ENCODE assay signal across 36 mouse cellular contexts in the genomic region with DNA sequence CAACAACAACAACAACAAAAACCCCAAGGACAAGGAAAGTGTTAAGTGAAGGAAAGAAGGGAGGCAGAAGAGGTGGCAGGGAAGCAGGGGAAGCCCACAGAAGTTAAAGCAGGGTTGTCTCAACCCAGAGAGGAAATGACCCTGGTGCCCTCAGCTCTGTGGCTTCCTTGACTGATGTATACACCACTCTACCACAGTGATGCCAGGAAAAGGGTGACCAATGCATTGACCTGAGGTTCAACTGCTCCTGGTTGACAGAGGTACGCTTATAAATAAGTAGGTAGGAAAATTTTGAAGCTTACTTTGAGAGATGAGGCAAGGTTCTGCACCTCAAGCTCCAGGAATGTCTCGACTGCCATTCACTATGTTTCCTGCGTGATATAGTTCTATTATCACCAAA. TPM values are rescaled to one million over a fixed set of nuclear protein-coding genes. Genes with fewer than 3 reads are reported as not detected.
DNase-seq lines count a peak whose midpoint lies in the region; ATAC-seq and TF ChIP-seq lines count a peak whose summit lies in the region.
"Had no signal": no experiment of that assay in that cellular context is flagged by ENCODE, and none has a peak within 500 bp of the region (broad histone marks: within the 10 kb centered on the region; RNA-seq: fewer than 3 reads in every experiment).

No protein-coding gene starts in this region.

- peak overlapping the region; percentile 95 for H3K27ac ChIP-seq in CH12.LX (ENCODE audit: insufficient read depth, low read depth)
- no peak overlapping the region for H3K27ac ChIP-seq in midbrain, embryonic 15.5 days
- H3K27ac ChIP-seq in forebrain, embryonic 15.5 days (replicated peaks), result no peak overlapping the region
- H3K27ac ChIP-seq: embryonic facial prominence, embryonic 10.5 days; embryonic facial prominence, embryonic 15.5 days; forebrain, embryonic 12.5 days; heart, adult 2 months; hindbrain, embryonic 10.5 days; kidney, embryonic 15.5 days; liver, embryonic 13.5 days; neural tube, embryonic 12.5 days; stomach, postnatal 0 days had no signal

- peaks cover 45% of the 10 kb centered on the region for H3K79me2 ChIP-seq in CH12.LX (replicated peaks; ENCODE audit: control insufficient read depth, extremely low read depth, insufficient read depth, poor library complexity, severe bottlenecking)

- 93% methylated on average over 3 of the region's 3 CpGs for WGBS in midbrain, embryonic 15.5 days
- 85% methylated on average over 3 of the region's 3 CpGs for WGBS in forebrain, embryonic 15.5 days

- TF ChIP-seq EP300 in CH12.LX (IDR thresholded peaks at IDR 0.05; ENCODE audit: low read length), result no peak

- H3K36me3 ChIP-seq in CH12.LX (replicated peaks in 1 of 2; ENCODE audit: control insufficient read depth in 1 of 2, insufficient read depth in 1 of 2, low read length in 1 of 2), result peaks cover 8 to 23% of the 10 kb centered on the region in 2 experiments
- H3K36me3 ChIP-seq in midbrain, embryonic 15.5 days (replicated peaks), result no peaks in the 10 kb centered on the region
- H3K36me3 ChIP-seq in forebrain, embryonic 15.5 days, result no peaks in the 10 kb centered on the region
- H3K36me3 ChIP-seq: embryonic facial prominence, embryonic 10.5 days; embryonic facial prominence, embryonic 15.5 days; forebrain, embryonic 12.5 days; heart, embryonic 12.5 days; hindbrain, embryonic 10.5 days; kidney, embryonic 15.5 days; liver, embryonic 13.5 days; neural tube, embryonic 12.5 days had no signal

- no peak for TF ChIP-seq CTCF in CH12.LX (conservative IDR thresholded peaks at IDR 0.05 in 1 of 2, IDR thresholded peaks at IDR 0.05 in 1 of 2; ENCODE audit: low read depth in 2 of 2, low read length in 2 of 2)

- intact Hi-C loops in heart, postnatal 25 days (cut with DNase I), result no loop called here

- peak; percentile 58 to 71 for ATAC-seq in hematopoietic stem cell, adult 5-6 weeks (replicated peaks in 1 of 2; ENCODE audit: insufficient read depth in 1 of 2, low FRiP score in 2 of 2, low TSS enrichment in 1 of 2, low read depth in 1 of 2, poor library complexity in 2 of 2, severe bottlenecking in 2 of 2)
- ATAC-seq in midbrain, embryonic 15.5 days (replicated peaks), result no peak
- no peak for ATAC-seq in forebrain, embryonic 15.5 days (replicated peaks)
- no peak for ATAC-seq in monocyte, adult 5-6 weeks (replicated peaks; ENCODE audit: insufficient number of reproducible peaks, low FRiP score, low TSS enrichment, poor library complexity, severe bottlenecking)
- ATAC-seq: lung, postnatal 0 days had no signal

- in situ Hi-C loops in CH12.LX (cut with MboI; ENCODE audit: low pct_ligation_motif_present, low pct_unique_long_range_greater_than_20kb, low sequenced_read_pairs), result no loop called here

- H3K27me3 ChIP-seq in CH12.LX (replicated peaks), result no peaks in the 10 kb centered on the region
- H3K27me3 ChIP-seq in midbrain, embryonic 15.5 days (replicated peaks), result no peaks in the 10 kb centered on the region
- no peaks in the 10 kb centered on the region for H3K27me3 ChIP-seq in forebrain, embryonic 15.5 days
- H3K27me3 ChIP-seq: embryonic facial prominence, embryonic 15.5 days; forebrain, embryonic 12.5 days; heart, embryonic 12.5 days; kidney, embryonic 15.5 days; liver, embryonic 13.5 days; neural tube, embryonic 12.5 days had no signal

- DNase-seq in CD4-positive helper T cell, adult 2 months (ENCODE audit: low read depth, low spot score), result peak; percentile 81
- DNase-seq in CH12.LX (ENCODE audit: extremely low read depth), result no peak
- peak; percentile 52 for DNase-seq in naive thymus-derived CD4-positive, alpha-beta T cell, adult 2 months (ENCODE audit: low read depth)
- DNase-seq in heart, postnatal 25 days (ENCODE audit: low spot score), result no peak
- DNase-seq: adrenal gland, adult 2 months; adrenal gland, postnatal 36 days; B cell, adult 2 months; cerebellum, adult 2 months; cerebellum, postnatal 14 days; gastrocnemius, postnatal 36 days; heart, adult 2 months; kidney, adult 11 months; kidney, postnatal 25 days; left cerebral cortex, postnatal 4 days; liver, embryonic 13.5 days; lung, adult 18-20 months; lung, postnatal 4 days; midbrain, embryonic 14.5 days; right cerebral cortex, adult 18-20 months had no signal

- peak overlapping the region; percentile 100 for H3K9ac ChIP-seq in CH12.LX (ENCODE audit: insufficient read depth, low read depth)
- no peak overlapping the region for H3K9ac ChIP-seq in midbrain, embryonic 15.5 days
- no peak overlapping the region for H3K9ac ChIP-seq in forebrain, embryonic 15.5 days (replicated peaks)
- H3K9ac ChIP-seq: embryonic facial prominence, embryonic 15.5 days; forebrain, embryonic 12.5 days; heart, embryonic 12.5 days; kidney, embryonic 15.5 days; liver, embryonic 13.5 days; neural tube, embryonic 12.5 days had no signal

- TF ChIP-seq RAD21 in CH12.LX (IDR thresholded peaks at IDR 0.05; ENCODE audit: low read depth, low read length), result no peak

- H3K4me1 ChIP-seq in CH12.LX (ENCODE audit: control insufficient read depth in 1 of 2, insufficient read depth in 2 of 2), result peaks cover 28 to 82% of the 10 kb centered on the region in 2 experiments
- H3K4me1 ChIP-seq in midbrain, embryonic 15.5 days, result no peaks in the 10 kb centered on the region
- H3K4me1 ChIP-seq in forebrain, embryonic 15.5 days, result no peaks in the 10 kb centered on the region
- H3K4me1 ChIP-seq: forebrain, embryonic 12.5 days; hindbrain, embryonic 10.5 days; kidney, embryonic 15.5 days; liver, embryonic 13.5 days; neural tube, embryonic 12.5 days had no signal

- peak overlapping the region in 2 of 3 experiments; percentile 57 to 85 for H3K4me3 ChIP-seq in CH12.LX (replicated peaks in 1 of 3; ENCODE audit: low read depth in 2 of 3, low read length in 2 of 3, poor library complexity in 1 of 3)
- no peak overlapping the region for H3K4me3 ChIP-seq in midbrain, embryonic 15.5 days
- H3K4me3 ChIP-seq in forebrain, embryonic 15.5 days, result no peak overlapping the region
- H3K4me3 ChIP-seq: embryonic facial prominence, embryonic 10.5 days; embryonic facial prominence, embryonic 15.5 days; forebrain, embryonic 12.5 days; heart, adult 2 months; heart, embryonic 12.5 days; hindbrain, embryonic 10.5 days; kidney, embryonic 15.5 days; liver, embryonic 13.5 days; neural tube, embryonic 12.5 days had no signal

- dilution Hi-C loops in CH12.LX (cut with MboI; ENCODE audit: extremely low pct_ligation_motif_present, extremely low pct_unique_long_range_greater_than_20kb, low sequenced_read_pairs), result no loop called here

- H3K4me2 ChIP-seq in CH12.LX (ENCODE audit: insufficient read depth, low read depth, poor library complexity, severe bottlenecking), result peak overlapping the region; percentile 70
- H3K4me2 ChIP-seq in midbrain, embryonic 15.5 days, result no peak overlapping the region
- no peak overlapping the region for H3K4me2 ChIP-seq in forebrain, embryonic 15.5 days (replicated peaks)
- H3K4me2 ChIP-seq: embryonic facial prominence, embryonic 15.5 days; forebrain, embryonic 12.5 days; heart, embryonic 12.5 days; kidney, embryonic 15.5 days; liver, embryonic 13.5 days; neural tube, embryonic 12.5 days had no signal

- H3K9me3 ChIP-seq in CH12.LX (replicated peaks; ENCODE audit: low read length), result no peaks in the 10 kb centered on the region
- H3K9me3 ChIP-seq in midbrain, embryonic 15.5 days, result no peaks in the 10 kb centered on the region
- H3K9me3 ChIP-seq in forebrain, embryonic 15.5 days, result no peaks in the 10 kb centered on the region
- H3K9me3 ChIP-seq: embryonic facial prominence, embryonic 10.5 days; embryonic facial prominence, embryonic 15.5 days; forebrain, embryonic 12.5 days; heart, embryonic 12.5 days; hindbrain, embryonic 10.5 days; kidney, embryonic 15.5 days; liver, embryonic 13.5 days; neural tube, embryonic 12.5 days had no signal

- TF ChIP-seq POLR2A in CH12.LX (IDR thresholded peaks at IDR 0.05; ENCODE audit: low read depth, low read length), result no peak

TF ChIP-seq in CH12.LX, 34 proteins besides CTCF, POLR2A, EP300 and RAD21:
- TF ChIP-seq CHD1 (IDR thresholded peaks at IDR 0.05; ENCODE audit: low read depth, low read length) (peak; percentile 81; the same call in 1 of the 2 replicates), TCF12 (IDR thresholded peaks at IDR 0.05; ENCODE audit: low read depth, low read length) (peak; percentile 11; the same call in 1 of the 2 replicates), ZKSCAN1 (IDR thresholded peaks at IDR 0.05; ENCODE audit: borderline replicate concordance, low read depth, low read length) (no peak), JUND (conservative IDR thresholded peaks at IDR 0.05; ENCODE audit: low read depth, low read length) (0 out of 2 replicates have a peak, but pooled peaks have one; percentile 6), MEF2A (IDR thresholded peaks at IDR 0.05; ENCODE audit: borderline replicate concordance, low read depth, low read length) (0 out of 2 replicates have a peak, but pooled peaks have one; percentile 41), IRF4 (IDR thresholded peaks at IDR 0.05; ENCODE audit: low read depth, low read length) (peak; percentile 30), ETS1 (conservative IDR thresholded peaks at IDR 0.05; ENCODE audit: low read depth, low read length) (0 out of 2 replicates have a peak, but pooled peaks have one; percentile 17), ZMIZ1 (IDR thresholded peaks at IDR 0.05; ENCODE audit: low read depth, low read length) (peak; percentile 41; the same call in 1 of the 2 replicates), SMC3 (IDR thresholded peaks at IDR 0.05; ENCODE audit: low read depth, low read length) (no peak), ELF1 (IDR thresholded peaks at IDR 0.05; ENCODE audit: low read depth, low read length) (0 out of 2 replicates have a peak, but pooled peaks have one; percentile 20)

RNA-seq across cellular contexts. Expression of a gene that starts 24.8 kb away (rescaled TPM):
- total RNA-seq in CH12.LX (2012; rRNA removed) (27.4 and 54.7 TPM in 2 replicates), CH12.LX (2014; rRNA removed) (49.8 and 53.7 TPM in 2 replicates)
- 11.6 and 13.1 TPM in 2 replicates for polyA plus RNA-seq in CH12.LX (2012; ENCODE audit: insufficient read length, low read depth)
- total RNA-seq in hematopoietic stem cell, adult 5-6 weeks (2017), result 2.6 and 4.9 TPM in 2 replicates
- polyA plus RNA-seq in midbrain, embryonic 15.5 days (2015; fragmentation: Nextera tagmentation; extraction: Ambion mirVana), result not detected in 2 replicates
- not detected in 2 replicates for polyA plus RNA-seq in forebrain, embryonic 15.5 days (2015; fragmentation: Nextera tagmentation; extraction: Ambion mirVana)
- under 1 TPM; 0.75 to 0.96 TPM for total RNA-seq in heart, postnatal 25 days (2021)
- total RNA-seq in monocyte, adult 5-6 weeks (2017), result 10.5 to 25.9 TPM (median 12.5 TPM) in 3 replicates
- total RNA-seq: adrenal gland, adult 2 months; adrenal gland, postnatal 36 days; layer of hippocampus, adult 8-10 months; layer of hippocampus, postnatal 25 days; left cerebral cortex, postnatal 4 days had no signal
- polyA plus RNA-seq: brain, embryonic 14.5 days; cerebellum, adult 2 months; embryonic facial prominence, embryonic 10.5 days; embryonic facial prominence, embryonic 15.5 days; forebrain, embryonic 12.5 days; heart, embryonic 12.5 days; heart, postnatal 0 days; hindbrain, embryonic 10.5 days; kidney, embryonic 15.5 days; liver, embryonic 13.5 days; lung, postnatal 0 days; midbrain, embryonic 14.5 days; neural tube, embryonic 12.5 days; stomach, postnatal 0 days had no signal

Comparison
In these comparisons a context has a peak if more than half of its experiments do, and no peak if none do; other contexts are left out.
1. DNase-seq: peak in CD4-positive helper T cell, adult 2 months (single experiment) and naive thymus-derived CD4-positive, alpha-beta T cell, adult 2 months (single experiment); none in CH12.LX (single experiment) and heart, postnatal 25 days (single experiment).
2. H3K4me3 ChIP-seq: peak in CH12.LX (2 of 3); none in midbrain, embryonic 15.5 days (single experiment) and forebrain, embryonic 15.5 days (single experiment).
3. ATAC-seq: peak in hematopoietic stem cell, adult 5-6 weeks (2 of 2); none in midbrain, embryonic 15.5 days (single experiment), forebrain, embryonic 15.5 days (single experiment) and monocyte, adult 5-6 weeks (single experiment).